Mouse (Mus musculus): Measurements from ENCODE around the gene Rpsa.

GRCm38 (mm10) chr9:120113456-120113855, 14.0 kb upstream of the Rpsa start:
- TF ChIP-seq GATA1 (IDR thresholded peaks at IDR 0.05; ENCODE audit: low read length) (no peak), TAL1 (IDR thresholded peaks at IDR 0.05; ENCODE audit: low read length) (no peak)
